Mouse (Mus musculus) adrenal gland, postnatal 14 days (tissue): ENCODE data around the gene Necap2. TPM values are rescaled to one million over a fixed set of nuclear protein-coding genes. Genes with fewer than 3 reads are reported as not detected.

Source experiments
- DNase-seq: peaks from one replicate; pipeline ENCODE4 v3.0.0; 2021; ENCODE audit warnings: mixed read lengths
- total RNA-seq: library from RNA; stranded (reverse); gene quantifications from 2 replicates; pipeline ENCODE4 v1.2.3, GENCODE M21; 2021

Gene Necap2
- total RNA-seq, 1 experiment from 2014 or later: 45.5 TPM

DNA sequence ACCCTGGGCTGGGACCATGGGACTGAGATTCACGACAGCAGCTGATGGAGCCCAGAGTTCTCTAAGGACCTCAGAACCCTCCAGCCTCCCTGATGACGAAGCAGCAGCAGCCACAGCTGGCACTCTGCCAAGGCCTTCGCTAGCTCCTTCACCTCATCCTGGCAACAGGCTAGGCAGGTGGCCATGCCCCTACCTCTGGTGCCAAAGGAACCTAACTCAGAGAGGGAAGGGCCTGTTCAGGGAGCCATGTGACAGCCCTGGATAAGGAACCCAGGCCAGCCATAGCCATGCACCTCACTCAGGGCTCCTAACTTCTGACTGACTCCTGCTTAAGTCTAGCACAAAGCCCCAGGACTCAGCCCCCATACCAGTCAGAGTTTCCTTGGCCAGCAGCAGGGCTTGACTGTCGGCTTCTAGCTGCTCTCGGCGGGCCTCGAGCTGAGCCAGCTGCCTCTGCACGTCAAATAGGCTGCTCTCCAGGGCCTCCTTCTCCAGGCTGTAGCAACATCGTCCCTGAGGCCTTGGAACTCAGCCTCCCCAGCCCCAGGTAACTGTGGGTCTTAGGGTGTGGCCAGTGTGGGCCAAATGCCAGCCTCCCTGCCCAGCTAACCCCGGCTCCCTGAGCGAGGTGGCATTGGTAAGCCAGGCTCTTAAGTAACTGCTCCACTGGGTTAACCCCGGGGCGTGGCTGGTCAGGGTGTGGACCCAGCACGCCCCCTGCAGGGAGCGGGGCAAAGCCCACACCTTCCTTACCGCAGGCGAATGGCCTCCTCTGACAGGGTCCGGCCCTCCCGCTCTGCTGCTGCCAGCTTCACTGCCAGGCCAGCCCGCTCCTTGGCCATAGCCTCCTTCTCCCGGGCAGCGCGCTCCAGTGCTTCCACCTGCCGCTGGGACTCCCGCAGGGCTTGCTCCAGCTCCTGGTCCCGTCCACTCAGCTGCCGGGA lies 44.3 kb downstream of the Necap2 start:
- peak; percentile 76 for DNase-seq

DNA sequence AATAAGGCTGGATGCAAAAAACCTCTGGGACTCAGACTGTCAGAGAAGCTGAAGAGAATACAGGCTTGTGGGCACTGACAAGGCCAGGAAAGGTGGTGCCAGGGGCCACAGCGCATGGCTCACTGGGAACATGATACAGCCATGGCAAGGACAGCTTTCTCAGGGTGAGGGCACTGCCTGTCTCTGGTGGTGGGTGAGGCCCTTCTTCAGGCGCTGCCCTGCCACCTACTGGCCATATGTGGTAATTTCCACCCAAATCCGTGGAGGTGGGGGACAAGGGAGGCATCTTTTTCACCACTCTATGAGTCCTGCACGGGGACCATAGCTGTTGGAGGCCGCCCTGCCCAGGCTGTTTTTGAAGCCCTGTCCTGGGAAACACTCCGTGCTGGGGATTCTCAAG lies 46.4 kb downstream of the Necap2 start:
- DNase-seq: peak; percentile 92

DNA sequence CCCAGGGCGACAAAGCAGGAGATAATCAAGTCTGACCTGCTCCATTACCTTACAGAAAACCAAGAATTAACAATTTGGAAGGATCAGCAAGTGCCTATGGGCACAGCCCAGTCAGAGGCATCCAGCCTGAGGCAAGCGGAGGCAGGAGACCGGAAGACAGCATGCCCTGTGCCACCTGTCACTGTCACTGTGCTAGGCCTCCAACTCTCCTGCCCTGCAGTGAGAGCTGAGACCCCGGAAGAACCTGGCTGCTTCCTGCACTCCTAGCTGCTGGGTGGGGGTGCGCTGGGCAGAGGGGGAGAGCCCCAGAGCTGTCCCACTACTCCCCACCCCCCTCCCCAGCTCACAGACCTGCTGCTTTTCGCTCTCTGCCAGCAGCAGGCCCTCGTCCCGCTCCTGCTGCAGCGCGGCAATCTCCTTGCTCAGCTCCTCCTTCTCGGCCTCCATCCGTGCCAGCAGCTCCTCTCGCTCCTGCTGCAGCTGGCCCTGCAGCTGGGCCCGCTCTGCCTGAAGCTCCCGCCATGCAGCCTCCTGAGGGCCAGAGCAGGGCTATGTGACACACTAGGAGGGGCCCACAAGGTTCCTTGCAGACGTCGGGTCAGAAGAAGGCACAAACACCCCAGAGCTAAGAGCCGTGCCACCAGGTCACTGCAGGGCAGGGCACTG lies 47.5 kb downstream of the Necap2 start:
- no peak for DNase-seq

DNA sequence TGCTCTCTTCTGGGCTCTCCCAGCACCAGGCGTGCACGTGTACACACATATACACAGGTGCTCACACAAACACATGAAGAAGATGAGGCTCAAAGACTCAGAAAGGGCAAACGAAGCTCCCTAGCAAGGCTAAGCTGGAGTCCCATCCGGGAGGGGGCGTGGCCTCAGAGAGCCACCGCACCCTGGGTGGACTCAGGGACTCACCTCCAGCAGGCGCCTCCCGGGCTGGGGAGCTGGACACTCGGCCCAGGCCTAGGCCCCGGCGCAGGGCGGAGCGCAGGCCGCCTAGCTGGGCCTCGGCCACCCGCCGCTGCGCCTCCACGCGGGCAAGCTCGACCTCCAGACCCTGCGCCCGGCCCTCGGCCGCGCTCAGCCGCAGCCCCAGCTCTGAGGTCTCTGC lies 53.2 kb downstream of the Necap2 start:
- DNase-seq: no peak

DNA sequence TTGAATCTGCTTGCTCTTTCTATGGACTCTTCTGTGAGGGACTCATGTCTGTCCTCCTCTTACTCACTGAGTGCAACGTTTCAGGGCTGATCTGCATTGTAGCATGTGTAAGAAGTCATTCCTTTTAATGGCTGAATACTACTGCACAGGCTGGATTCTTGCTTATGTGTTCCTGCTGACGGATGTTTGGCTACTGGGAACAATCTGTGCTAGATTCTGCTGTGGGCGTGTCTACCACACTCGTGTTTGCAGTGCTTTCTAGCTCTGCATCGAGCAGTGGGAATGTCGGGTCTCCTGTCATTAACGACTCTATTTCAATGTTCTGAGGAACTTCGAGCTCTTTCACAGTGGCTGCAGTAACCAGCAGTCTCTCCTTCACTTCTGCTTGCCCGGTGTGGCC lies 54.1 kb downstream of the Necap2 start:
- no peak for DNase-seq

DNA sequence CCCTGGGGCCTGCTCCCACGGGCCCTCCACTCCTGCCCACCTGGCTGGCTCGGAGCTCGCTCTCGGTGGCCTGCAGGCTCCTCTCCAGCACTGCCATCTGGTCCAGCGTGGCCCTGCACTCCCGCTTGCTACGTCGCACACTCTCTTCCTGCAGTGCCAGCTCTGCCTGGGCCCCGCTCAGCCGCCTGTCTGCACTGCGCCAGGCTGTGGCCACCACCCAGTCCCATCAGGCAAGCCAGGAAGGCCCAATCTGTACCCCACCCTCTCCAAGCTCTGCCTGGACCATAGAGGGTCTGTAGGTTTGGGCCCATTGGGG lies 56.6 kb downstream of the Necap2 start:
- no peak for DNase-seq

DNA sequence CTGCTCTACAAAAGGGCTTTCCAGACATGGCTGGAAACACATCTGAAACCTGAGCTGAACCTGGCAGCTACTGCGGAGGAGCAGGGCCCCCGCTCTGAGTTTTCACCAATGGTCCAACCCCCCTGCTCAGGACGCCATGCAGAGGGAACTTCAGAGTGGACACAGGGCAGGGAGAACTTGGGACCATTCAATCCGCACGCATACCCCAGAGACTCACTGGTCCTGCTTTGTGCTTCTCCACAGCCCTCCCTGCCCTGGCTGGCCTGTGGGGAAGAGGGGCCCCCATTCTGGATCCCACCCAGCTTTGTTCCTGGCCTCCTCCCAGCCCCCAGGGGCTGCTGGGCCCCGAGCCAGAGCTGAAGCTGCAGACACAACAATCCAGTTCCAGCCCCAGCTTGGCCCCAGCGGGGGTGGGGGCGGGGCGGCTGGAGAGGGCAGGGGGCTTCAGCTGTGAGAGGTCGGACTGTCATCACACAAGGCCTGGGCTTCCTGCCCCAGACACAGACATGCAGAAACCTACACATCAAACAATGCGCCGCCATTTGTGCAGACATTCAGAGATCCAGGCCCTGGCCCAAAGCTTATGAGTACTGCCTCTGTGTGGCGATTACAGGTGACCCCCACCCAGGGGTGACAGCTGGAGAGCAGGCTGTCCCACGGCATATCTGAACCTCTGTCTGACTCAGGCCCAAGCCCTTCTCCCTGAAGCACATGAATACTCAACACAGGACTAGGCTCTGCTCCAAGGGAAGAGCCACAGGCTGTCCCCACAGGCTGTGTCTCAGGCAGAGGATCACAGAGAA lies 57.1 kb downstream of the Necap2 start:
- DNase-seq: peak; percentile 48

DNA sequence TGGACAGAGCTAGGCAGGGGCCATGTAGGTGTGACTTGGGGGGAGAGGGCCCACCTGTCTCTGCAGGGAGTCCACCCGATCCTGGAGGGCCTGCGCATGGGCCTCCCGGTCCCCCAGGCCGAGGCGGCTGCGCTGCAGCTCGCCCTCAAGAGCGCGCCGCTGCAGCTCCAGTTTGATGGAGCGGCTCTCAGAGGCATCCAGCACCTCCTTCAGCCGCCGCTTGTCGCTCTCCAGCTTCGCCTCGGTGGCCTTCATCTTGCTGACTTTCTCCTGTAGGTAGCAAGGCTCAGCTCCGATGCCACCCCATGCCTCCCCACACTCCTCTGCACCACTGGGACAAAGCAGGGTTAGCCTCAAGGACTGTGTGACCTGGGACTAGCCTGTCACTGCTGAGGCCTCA lies 57.9 kb downstream of the Necap2 start:
- no peak for DNase-seq

DNA sequence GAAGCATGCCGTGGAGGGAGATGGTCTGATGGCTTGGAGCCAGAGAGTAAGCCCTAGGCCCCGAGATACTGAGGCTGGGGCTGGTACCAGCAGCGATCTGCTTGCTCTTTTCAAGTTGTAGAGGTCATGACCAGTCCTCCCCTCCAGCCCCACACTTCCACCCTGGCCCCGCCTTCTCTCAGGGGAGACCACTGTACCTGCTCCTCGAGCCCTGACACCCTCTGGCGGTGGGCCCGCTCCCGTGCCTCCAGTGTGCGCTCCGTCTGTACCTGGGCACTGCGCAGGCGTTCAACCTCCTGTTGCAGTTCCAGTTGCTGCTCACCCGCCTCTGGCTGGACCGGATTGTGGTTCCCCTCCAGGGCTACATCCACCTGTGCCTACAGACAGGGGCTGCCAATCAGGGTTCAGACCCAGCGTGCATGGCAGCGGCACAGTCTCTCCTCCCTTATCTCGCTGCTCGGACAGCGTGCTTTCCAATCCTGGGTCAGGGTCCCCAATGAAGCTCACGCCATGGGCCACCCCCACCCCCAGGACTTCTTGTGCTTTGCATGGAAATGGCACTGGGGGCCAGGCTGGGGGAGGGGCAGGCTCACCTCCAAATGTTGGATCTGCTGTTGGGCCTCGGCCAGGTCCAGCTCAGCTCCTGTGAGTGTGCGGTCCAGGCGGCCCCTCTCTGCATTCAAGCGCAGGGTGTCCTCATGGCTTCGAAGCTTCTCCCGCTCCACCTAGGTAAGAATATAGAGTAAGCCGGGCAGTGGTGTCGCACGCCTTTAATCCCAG lies 60.3 kb downstream of the Necap2 start:
- DNase-seq: no peak

Other genes with a start within 250 kb of the Necap2 start
- not detected in 2 replicates for gene Padi1, start 232.6 kb downstream of the Necap2 start, total RNA-seq
- gene Padi2, start 172.0 kb downstream of the Necap2 start, total RNA-seq: 1.3 and 1.9 TPM in 2 replicates
- 699 and 754 TPM in 2 replicates for gene Sdhb, start 117.2 kb downstream of the Necap2 start, total RNA-seq
- gene Atp13a2, start 91.5 kb downstream of the Necap2 start, total RNA-seq: 28.7 and 37.1 TPM in 2 replicates
- 26.0 and 28.6 TPM in 2 replicates for gene Mfap2, start 67.9 kb downstream of the Necap2 start, total RNA-seq
- gene Crocc, start 17.8 kb downstream of the Necap2 start, total RNA-seq: 7.1 and 9.8 TPM in 2 replicates
- gene Spata21, start 10.0 kb upstream of the Necap2 start, total RNA-seq: not detected in 2 replicates
- gene Szrd1, start 61.4 kb upstream of the Necap2 start, total RNA-seq: 105 and 107 TPM in 2 replicates
- 21.7 and 23.5 TPM in 2 replicates for gene Fbxo42, start 69.6 kb upstream of the Necap2 start, total RNA-seq
- 1.1 and 1.8 TPM in 2 replicates for gene Rsg1, start 135.6 kb upstream of the Necap2 start, total RNA-seq
- gene Arhgef19, start 161.1 kb upstream of the Necap2 start, total RNA-seq: 35.9 and 36.8 TPM in 2 replicates
- 18.8 and 19.4 TPM in 2 replicates for gene Epha2, start 222.9 kb upstream of the Necap2 start, total RNA-seq